8 mouse cellular contexts compared by ENCODE assay signal in genomic region chr12:17666616-17667015, GRCm38 (mm10). TPM values are rescaled to one million over a fixed set of nuclear protein-coding genes. Genes with fewer than 3 reads are reported as not detected.
DNase-seq lines count a peak whose midpoint lies in the region; ATAC-seq and TF ChIP-seq lines count a peak whose summit lies in the region.

No protein-coding gene starts in this region.

- DNase-seq in heart, adult 11 months: peak; percentile 93
- DNase-seq in forebrain, embryonic 10.5 days (ENCODE audit: extremely low spot score, low spot score): no peak
- DNase-seq in right cerebral cortex, postnatal 4 days: no peak
- DNase-seq in cerebellum, adult 18-20 months: no peak

- H3K9ac ChIP-seq in heart, embryonic 11.5 days (ENCODE audit: low read depth, low read length): no peak overlapping the region
- no peak overlapping the region for H3K9ac ChIP-seq in intestine, embryonic 15.5 days
- no peak overlapping the region for H3K9ac ChIP-seq in lung, embryonic 16.5 days (ENCODE audit: low read length)

- TF ChIP-seq CTCF in E14TG2a.4 (conservative IDR thresholded peaks at IDR 0.05; ENCODE audit: low read length): 0 out of 2 replicates have a peak, but pooled peaks have one; percentile 5

- no peaks in the 10 kb centered on the region for H3K9me3 ChIP-seq in heart, embryonic 11.5 days (replicated peaks; ENCODE audit: control insufficient read depth, low read length)
- no peaks in the 10 kb centered on the region for H3K9me3 ChIP-seq in E14TG2a.4 (ENCODE audit: low read length)
- no peaks in the 10 kb centered on the region for H3K9me3 ChIP-seq in intestine, embryonic 15.5 days
- H3K9me3 ChIP-seq in lung, embryonic 16.5 days (ENCODE audit: control insufficient read depth, low read length): no peaks in the 10 kb centered on the region
- H3K9me3 ChIP-seq in forebrain, embryonic 10.5 days: no peaks in the 10 kb centered on the region

- no peaks in the 10 kb centered on the region for H3K27me3 ChIP-seq in heart, embryonic 11.5 days (ENCODE audit: control insufficient read depth, insufficient read depth, low read length)
- peaks cover 24% of the 10 kb centered on the region for H3K27me3 ChIP-seq in E14TG2a.4 (ENCODE audit: insufficient read depth, low read length)
- H3K27me3 ChIP-seq in intestine, embryonic 15.5 days (replicated peaks): no peaks in the 10 kb centered on the region
- H3K27me3 ChIP-seq in lung, embryonic 16.5 days (ENCODE audit: control insufficient read depth, insufficient read depth, low read depth, low read length): no peaks in the 10 kb centered on the region
- no peaks in the 10 kb centered on the region for H3K27me3 ChIP-seq in forebrain, embryonic 10.5 days (ENCODE audit: poor library complexity, severe bottlenecking)

- no peak overlapping the region for H3K4me2 ChIP-seq in heart, embryonic 11.5 days
- H3K4me2 ChIP-seq in intestine, embryonic 15.5 days (replicated peaks): no peak overlapping the region
- H3K4me2 ChIP-seq in lung, embryonic 16.5 days (ENCODE audit: low read depth, low read length): no peak overlapping the region

- no peak overlapping the region for H3K4me3 ChIP-seq in heart, embryonic 11.5 days (ENCODE audit: low read depth, low read length)
- no peak overlapping the region for H3K4me3 ChIP-seq in E14TG2a.4 (replicated peaks; ENCODE audit: low read length)
- no peak overlapping the region for H3K4me3 ChIP-seq in intestine, embryonic 15.5 days (replicated peaks)
- no peak overlapping the region for H3K4me3 ChIP-seq in lung, embryonic 16.5 days (ENCODE audit: low read length)
- no peak overlapping the region for H3K4me3 ChIP-seq in forebrain, embryonic 10.5 days

- 71% methylated on average over 2 of the region's 2 CpGs for WGBS in heart, embryonic 11.5 days (ENCODE audit: insufficient replicate concordance)
- 68% methylated on average over 2 of the region's 2 CpGs for WGBS in intestine, embryonic 15.5 days
- WGBS in lung, embryonic 16.5 days: 62% methylated on average over 2 of the region's 2 CpGs
- WGBS in forebrain, embryonic 10.5 days: 83% methylated on average over 2 of the region's 2 CpGs

- ATAC-seq in heart, embryonic 11.5 days (replicated peaks; ENCODE audit: insufficient number of reproducible peaks, low FRiP score, low TSS enrichment): no peak
- ATAC-seq in intestine, embryonic 15.5 days: peak; percentile 41; the same call in 1 of the 2 replicates
- ATAC-seq in lung, embryonic 16.5 days (ENCODE audit: low read depth): 0 out of 2 replicates have a peak, but pooled peaks have one; percentile 37

- H3K27ac ChIP-seq in heart, embryonic 11.5 days (ENCODE audit: low read depth, low read length): no peak overlapping the region
- no peak overlapping the region for H3K27ac ChIP-seq in intestine, embryonic 15.5 days
- peak overlapping the region; percentile 28; the same call in 1 of the 2 replicates for H3K27ac ChIP-seq in lung, embryonic 16.5 days (ENCODE audit: low read length)
- no peak overlapping the region for H3K27ac ChIP-seq in forebrain, embryonic 10.5 days

- H3K4me1 ChIP-seq in heart, embryonic 11.5 days (ENCODE audit: control insufficient read depth, insufficient read depth, low read length): peaks cover 2% of the 10 kb centered on the region; the same call in 1 of the 2 replicates
- peaks cover 25% of the 10 kb centered on the region for H3K4me1 ChIP-seq in E14TG2a.4 (replicated peaks; ENCODE audit: low read depth, low read length)
- 0 out of 2 replicates have a peak, but pooled peaks cover 3% of the 10 kb centered on the region for H3K4me1 ChIP-seq in intestine, embryonic 15.5 days (replicated peaks)
- no peaks in the 10 kb centered on the region for H3K4me1 ChIP-seq in lung, embryonic 16.5 days (replicated peaks; ENCODE audit: control insufficient read depth, insufficient read depth, low read length)
- peaks cover 19% of the 10 kb centered on the region for H3K4me1 ChIP-seq in forebrain, embryonic 10.5 days

- H3K36me3 ChIP-seq in heart, embryonic 11.5 days (ENCODE audit: control insufficient read depth, insufficient read depth, low read length): no peaks in the 10 kb centered on the region
- H3K36me3 ChIP-seq in E14TG2a.4 (ENCODE audit: insufficient read depth, low read length): no peaks in the 10 kb centered on the region
- H3K36me3 ChIP-seq in intestine, embryonic 15.5 days: no peaks in the 10 kb centered on the region
- no peaks in the 10 kb centered on the region for H3K36me3 ChIP-seq in lung, embryonic 16.5 days (ENCODE audit: control insufficient read depth, insufficient read depth, low read length)
- no peaks in the 10 kb centered on the region for H3K36me3 ChIP-seq in forebrain, embryonic 10.5 days (replicated peaks)

RNA-seq across cellular contexts. Expression of gene Hpcal1, which starts 24.0 kb away (rescaled TPM):
- polyA plus RNA-seq in heart, embryonic 11.5 days (2014; fragmentation: Nextera tagmentation; extraction: Ambion mirVana): 22.1 and 22.9 TPM in 2 replicates
- polyA plus RNA-seq in intestine, embryonic 15.5 days (2015; fragmentation: Nextera tagmentation; extraction: Ambion mirVana): 46.7 and 53.5 TPM in 2 replicates
- polyA plus RNA-seq in lung, embryonic 16.5 days (2015; fragmentation: Nextera tagmentation; extraction: Ambion mirVana): 94.5 and 102 TPM in 2 replicates
- 36.7 and 36.8 TPM in 2 replicates for polyA plus RNA-seq in forebrain, embryonic 10.5 days (2016; fragmentation: Nextera tagmentation; extraction: Ambion mirVana)
